Mouse (Mus musculus) mouse embryonic stem cell (cell line): ENCODE data around the gene Crtac1.

Source experiments
- in situ Hi-C, 2 experiments: fragments of 300-500 bp; cut with MboI; formaldehyde crosslinking; loops; 1 replicate in 1 of 2; 3 replicates in 1 of 2; pipeline ENCODE4 v1.14.3; 2019 to 2020; ENCODE audit warnings: low sequenced_read_pairs in 2 of 2, low pct_unique_long_range_greater_than_20kb in 1 of 2, mixed read lengths in 1 of 2; ENCODE audit not compliant: unreplicated experiment in 1 of 2

Gene Crtac1

GRCm38 (mm10) chr19:42307019-42307418 is 124.6 kb downstream of the Crtac1 start:
- in situ Hi-C loops: loop anchor here in 1 of 2 experiments (25.0 kb wide), 1 partner anchor 455 kb away; the partner anchor contains the start of gene Pyroxd2

GRCm38 (mm10) chr19:42306202-42306601 is 125.4 kb downstream of the Crtac1 start:
- in situ Hi-C loops: loop anchor here in 1 of 2 experiments (25.0 kb wide), 1 partner anchor 456 kb away; the partner anchor contains the start of gene Pyroxd2

GRCm38 (mm10) chr19:42305746-42306145 is 125.8 kb downstream of the Crtac1 start:
- in situ Hi-C loops: loop anchor here in 1 of 2 experiments (25.0 kb wide), 1 partner anchor 457 kb away; the partner anchor contains the start of gene Pyroxd2

GRCm38 (mm10) chr19:42304506-42304905 is 127.1 kb downstream of the Crtac1 start:
- in situ Hi-C loops: loop anchor here in 1 of 2 experiments (25.0 kb wide), 1 partner anchor 458 kb away; the partner anchor contains the start of gene Pyroxd2

GRCm38 (mm10) chr19:42303210-42303813 is 128.3 kb downstream of the Crtac1 start:
- in situ Hi-C loops: loop anchor here in 1 of 2 experiments (25.0 kb wide), 1 partner anchor 459 kb away; the partner anchor contains the start of gene Pyroxd2

- in situ Hi-C loops: no loop called here
These were observed 138.4 kb downstream of the Crtac1 start for GRCm38 (mm10) chr19:42293216-42293615.

GRCm38 (mm10) chr19:42292106-42292505 is 139.5 kb downstream of the Crtac1 start:
- in situ Hi-C loops: no loop called here

- in situ Hi-C loops: no loop called here
These were observed 140.5 kb downstream of the Crtac1 start for GRCm38 (mm10) chr19:42290954-42291661.

GRCm38 (mm10) chr19:42288361-42288760 is 143.2 kb downstream of the Crtac1 start:
- in situ Hi-C loops: no loop called here

- in situ Hi-C loops: no loop called here
These were observed 147.4 kb downstream of the Crtac1 start for GRCm38 (mm10) chr19:42284178-42284577.

- in situ Hi-C loops: no loop called here
These were observed 152.0 kb downstream of the Crtac1 start for GRCm38 (mm10) chr19:42279611-42280010.

GRCm38 (mm10) chr19:42278461-42278860 is 153.1 kb downstream of the Crtac1 start:
- in situ Hi-C loops: no loop called here

GRCm38 (mm10) chr19:42277288-42277687 is 154.3 kb downstream of the Crtac1 start:
- in situ Hi-C loops: no loop called here

GRCm38 (mm10) chr19:42272003-42272963 is 159.3 kb downstream of the Crtac1 start:
- in situ Hi-C loops: loop anchor here in 1 of 2 experiments (5.0 kb wide), 1 partner anchor 45 kb away; no protein-coding TSS in a partner anchor

- in situ Hi-C loops: loop anchor here in 1 of 2 experiments (5.0 kb wide), 1 partner anchor 44 kb away; no protein-coding TSS in a partner anchor
These were observed 160.4 kb downstream of the Crtac1 start for GRCm38 (mm10) chr19:42271182-42271581.

GRCm38 (mm10) chr19:42270119-42270518 is 161.5 kb downstream of the Crtac1 start:
- in situ Hi-C loops: loop anchor here in 1 of 2 experiments (5.0 kb wide), 1 partner anchor 43 kb away; no protein-coding TSS in a partner anchor

- in situ Hi-C loops: no loop called here
These were observed 163.2 kb downstream of the Crtac1 start for GRCm38 (mm10) chr19:42268337-42268736.

GRCm38 (mm10) chr19:42263524-42263923 is 168.1 kb downstream of the Crtac1 start:
- in situ Hi-C loops: no loop called here
